Mouse (Mus musculus): ENCODE measurements around the gene P2ry6. TPM values are rescaled to one million over a fixed set of nuclear protein-coding genes. Genes with fewer than 3 reads are reported as not detected.

Gene P2ry6
- polyA plus RNA-seq, 1 experiment from 2014 or later: 3.6 TPM

GRCm38 (mm10) chr7:101006201-101006600, 31.8 kb upstream of the P2ry6 start:
- 71% methylated on average over 2 of the region's 2 CpGs for WGBS

GRCm38 (mm10) chr7:101005119-101005518, 30.7 kb upstream of the P2ry6 start:
- no peak overlapping the region for H3K9ac ChIP-seq (ENCODE audit: low read depth, low read length)
- WGBS: 58% methylated on average over 4 of the region's 4 CpGs
- H3K27me3 ChIP-seq (ENCODE audit: control insufficient read depth, insufficient read depth, low read length): no peaks in the 10 kb centered on the region
- no peaks in the 10 kb centered on the region for H3K9me3 ChIP-seq (ENCODE audit: control insufficient read depth, low read length)
- no peak for ATAC-seq (ENCODE audit: low FRiP score, low TSS enrichment)
- no peak overlapping the region for H3K4me3 ChIP-seq (ENCODE audit: low read length)
- no peak overlapping the region for H3K27ac ChIP-seq (ENCODE audit: low read depth, low read length)
- H3K4me1 ChIP-seq (ENCODE audit: control insufficient read depth, insufficient read depth, low read length): no peaks in the 10 kb centered on the region
- no peaks in the 10 kb centered on the region for H3K36me3 ChIP-seq (ENCODE audit: control insufficient read depth, insufficient read depth, low read length)
- no peak overlapping the region for H3K4me2 ChIP-seq (replicated peaks; ENCODE audit: low read depth, low read length)

More at GRCm38 (mm10) chr7:101006201-101006600, 31.8 kb upstream of the P2ry6 start:
- no peak overlapping the region for H3K4me3 ChIP-seq (ENCODE audit: low read length)
- H3K4me2 ChIP-seq (replicated peaks; ENCODE audit: low read depth, low read length): no peak overlapping the region
- H3K36me3 ChIP-seq (ENCODE audit: control insufficient read depth, insufficient read depth, low read length): no peaks in the 10 kb centered on the region
- H3K9ac ChIP-seq (ENCODE audit: low read depth, low read length): no peak overlapping the region
- H3K4me1 ChIP-seq (ENCODE audit: control insufficient read depth, insufficient read depth, low read length): peaks cover under 1% of the 10 kb centered on the region; the same call in 1 of the 2 replicates
- no peak overlapping the region for H3K27ac ChIP-seq (ENCODE audit: low read depth, low read length)
- no peaks in the 10 kb centered on the region for H3K9me3 ChIP-seq (ENCODE audit: control insufficient read depth, low read length)
- ATAC-seq (ENCODE audit: low FRiP score, low TSS enrichment): no peak
- peaks cover 8% of the 10 kb centered on the region; the same call in 1 of the 2 replicates for H3K27me3 ChIP-seq (ENCODE audit: control insufficient read depth, insufficient read depth, low read length)

GRCm38 (mm10) chr7:101003442-101004326, 29.2 kb upstream of the P2ry6 start:
- Histone ChIP-seq H3K36me3 (ENCODE audit: control insufficient read depth, insufficient read depth, low read length) (no peaks in the 10 kb centered on the region), H3K4me2 (replicated peaks; ENCODE audit: low read depth, low read length) (no peak overlapping the region), H3K27me3 (ENCODE audit: control insufficient read depth, insufficient read depth, low read length) (no peaks in the 10 kb centered on the region), H3K9ac (ENCODE audit: low read depth, low read length) (no peak overlapping the region), H3K27ac (ENCODE audit: low read depth, low read length) (no peak overlapping the region), H3K4me1 (ENCODE audit: control insufficient read depth, insufficient read depth, low read length) (no peaks in the 10 kb centered on the region), H3K4me3 (ENCODE audit: low read length) (no peak overlapping the region), H3K9me3 (ENCODE audit: control insufficient read depth, low read length) (no peaks in the 10 kb centered on the region)
- 69% methylated on average over 11 of the region's 11 CpGs for WGBS
- ATAC-seq (ENCODE audit: low FRiP score, low TSS enrichment): no peak

- Histone ChIP-seq H3K27ac (ENCODE audit: low read depth, low read length) (no peak overlapping the region), H3K4me3 (ENCODE audit: low read length) (no peak overlapping the region), H3K27me3 (ENCODE audit: control insufficient read depth, insufficient read depth, low read length) (no peaks in the 10 kb centered on the region), H3K9ac (ENCODE audit: low read depth, low read length) (no peak overlapping the region), H3K9me3 (ENCODE audit: control insufficient read depth, low read length) (no peaks in the 10 kb centered on the region), H3K4me1 (ENCODE audit: control insufficient read depth, insufficient read depth, low read length) (no peaks in the 10 kb centered on the region), H3K36me3 (ENCODE audit: control insufficient read depth, insufficient read depth, low read length) (no peaks in the 10 kb centered on the region), H3K4me2 (replicated peaks; ENCODE audit: low read depth, low read length) (no peak overlapping the region)
- WGBS: 71% methylated on average over 6 of the region's 6 CpGs
- ATAC-seq (ENCODE audit: low FRiP score, low TSS enrichment): no peak
Measured at GRCm38 (mm10) chr7:101002274-101002673, 27.8 kb upstream of the P2ry6 start.

GRCm38 (mm10) chr7:100999623-101000022, 25.2 kb upstream of the P2ry6 start:
- no peak overlapping the region for H3K9ac ChIP-seq (ENCODE audit: low read depth, low read length)
- no peak overlapping the region for H3K27ac ChIP-seq (ENCODE audit: low read depth, low read length)
- H3K4me3 ChIP-seq (ENCODE audit: low read length): no peak overlapping the region
- H3K27me3 ChIP-seq (ENCODE audit: control insufficient read depth, insufficient read depth, low read length): no peaks in the 10 kb centered on the region
- H3K4me2 ChIP-seq (replicated peaks; ENCODE audit: low read depth, low read length): no peak overlapping the region
- 90% methylated on average over 5 of the region's 5 CpGs for WGBS
- no peak for ATAC-seq (ENCODE audit: low FRiP score, low TSS enrichment)
- H3K4me1 ChIP-seq (ENCODE audit: control insufficient read depth, insufficient read depth, low read length): no peaks in the 10 kb centered on the region
- no peaks in the 10 kb centered on the region for H3K9me3 ChIP-seq (ENCODE audit: control insufficient read depth, low read length)
- H3K36me3 ChIP-seq (ENCODE audit: control insufficient read depth, insufficient read depth, low read length): no peaks in the 10 kb centered on the region

- no peak overlapping the region for H3K4me2 ChIP-seq (replicated peaks; ENCODE audit: low read depth, low read length)
- H3K27me3 ChIP-seq (ENCODE audit: control insufficient read depth, insufficient read depth, low read length): no peaks in the 10 kb centered on the region
- H3K27ac ChIP-seq (ENCODE audit: low read depth, low read length): no peak overlapping the region
- H3K4me1 ChIP-seq (ENCODE audit: control insufficient read depth, insufficient read depth, low read length): no peaks in the 10 kb centered on the region
- no peaks in the 10 kb centered on the region for H3K9me3 ChIP-seq (ENCODE audit: control insufficient read depth, low read length)
- ATAC-seq (ENCODE audit: low FRiP score, low TSS enrichment): no peak
- H3K9ac ChIP-seq (ENCODE audit: low read depth, low read length): no peak overlapping the region
- no peaks in the 10 kb centered on the region for H3K36me3 ChIP-seq (ENCODE audit: control insufficient read depth, insufficient read depth, low read length)
- 93% methylated on average over 24 of the region's 24 CpGs for WGBS
- H3K4me3 ChIP-seq (ENCODE audit: low read length): no peak overlapping the region
Measured at GRCm38 (mm10) chr7:100998578-100998960, 24.1 kb upstream of the P2ry6 start.

GRCm38 (mm10) chr7:100997951-100998577, 23.6 kb upstream of the P2ry6 start:
- H3K4me2 ChIP-seq (replicated peaks; ENCODE audit: low read depth, low read length): no peak overlapping the region
- H3K27me3 ChIP-seq (ENCODE audit: control insufficient read depth, insufficient read depth, low read length): no peaks in the 10 kb centered on the region
- 88% methylated on average over 31 of the region's 31 CpGs for WGBS
- H3K4me1 ChIP-seq (ENCODE audit: control insufficient read depth, insufficient read depth, low read length): no peaks in the 10 kb centered on the region
- no peaks in the 10 kb centered on the region for H3K36me3 ChIP-seq (ENCODE audit: control insufficient read depth, insufficient read depth, low read length)
- H3K9me3 ChIP-seq (ENCODE audit: control insufficient read depth, low read length): no peaks in the 10 kb centered on the region
- ATAC-seq (ENCODE audit: low FRiP score, low TSS enrichment): no peak
- H3K9ac ChIP-seq (ENCODE audit: low read depth, low read length): no peak overlapping the region
- no peak overlapping the region for H3K27ac ChIP-seq (ENCODE audit: low read depth, low read length)
- no peak overlapping the region for H3K4me3 ChIP-seq (ENCODE audit: low read length)

GRCm38 (mm10) chr7:100997215-100997614, 22.8 kb upstream of the P2ry6 start:
- H3K27ac ChIP-seq (ENCODE audit: low read depth, low read length): no peak overlapping the region
- 38% methylated on average over 1 of the region's 1 CpGs for WGBS

GRCm38 (mm10) chr7:100995951-100996350, 21.5 kb upstream of the P2ry6 start:
- no peaks in the 10 kb centered on the region for H3K36me3 ChIP-seq (ENCODE audit: control insufficient read depth, insufficient read depth, low read length)
- H3K4me1 ChIP-seq (ENCODE audit: control insufficient read depth, insufficient read depth, low read length): no peaks in the 10 kb centered on the region
- no peak overlapping the region for H3K9ac ChIP-seq (ENCODE audit: low read depth, low read length)
- H3K4me3 ChIP-seq (ENCODE audit: low read length): no peak overlapping the region
- 86% methylated on average over 3 of the region's 3 CpGs for WGBS
- no peak for ATAC-seq (ENCODE audit: low FRiP score, low TSS enrichment)
- H3K9me3 ChIP-seq (ENCODE audit: control insufficient read depth, low read length): no peaks in the 10 kb centered on the region
- H3K27me3 ChIP-seq (ENCODE audit: control insufficient read depth, insufficient read depth, low read length): no peaks in the 10 kb centered on the region
- H3K27ac ChIP-seq (ENCODE audit: low read depth, low read length): no peak overlapping the region
- no peak overlapping the region for H3K4me2 ChIP-seq (replicated peaks; ENCODE audit: low read depth, low read length)

More at GRCm38 (mm10) chr7:100997215-100997614, 22.8 kb upstream of the P2ry6 start:
- no peaks in the 10 kb centered on the region for H3K4me1 ChIP-seq (ENCODE audit: control insufficient read depth, insufficient read depth, low read length)
- ATAC-seq (ENCODE audit: low FRiP score, low TSS enrichment): no peak
- H3K9me3 ChIP-seq (ENCODE audit: control insufficient read depth, low read length): no peaks in the 10 kb centered on the region
- H3K36me3 ChIP-seq (ENCODE audit: control insufficient read depth, insufficient read depth, low read length): no peaks in the 10 kb centered on the region
- no peak overlapping the region for H3K9ac ChIP-seq (ENCODE audit: low read depth, low read length)
- H3K4me2 ChIP-seq (replicated peaks; ENCODE audit: low read depth, low read length): no peak overlapping the region
- no peaks in the 10 kb centered on the region for H3K27me3 ChIP-seq (ENCODE audit: control insufficient read depth, insufficient read depth, low read length)
- no peak overlapping the region for H3K4me3 ChIP-seq (ENCODE audit: low read length)

Data from kidney, embryonic 14.5 days (tissue).